Mouse (Mus musculus) adrenal gland, adult (tissue): ENCODE measurements at regions not wholly inside any gene's neighbourhood (a gene's known extent, or its start where the extent isn't known, plus 50 kb on each side); places are given as distances from the start of the nearest gene placed in this dataset.

ENCODE experiments used
- DNase-seq, 2 experiments: peaks; one replicate each; pipeline ENCODE4 v3.0.0; 2022 to 2023; ENCODE audit warnings: low spot score in 1 of 2; ENCODE audit not compliant: inconsistent age in 2 of 2

- no peak for DNase-seq
Observed at GRCm38 (mm10) chr10:116653511-116653945, 72.2 kb upstream of the Cnot2 start.

GRCm38 (mm10) chr10:116649287-116649686, 68.0 kb upstream of the Cnot2 start:
- no peak for DNase-seq

- DNase-seq: no peak
Observed at GRCm38 (mm10) chr10:116646035-116646434, 64.7 kb upstream of the Cnot2 start.

- no peak for DNase-seq
Observed at GRCm38 (mm10) chr10:116645631-116646030, 64.3 kb upstream of the Cnot2 start.

- no peak for DNase-seq
Observed at GRCm38 (mm10) chr10:116645108-116645507, 63.8 kb upstream of the Cnot2 start.
